ENCODE assay signal across 10 mouse cellular contexts in the genomic region with DNA sequence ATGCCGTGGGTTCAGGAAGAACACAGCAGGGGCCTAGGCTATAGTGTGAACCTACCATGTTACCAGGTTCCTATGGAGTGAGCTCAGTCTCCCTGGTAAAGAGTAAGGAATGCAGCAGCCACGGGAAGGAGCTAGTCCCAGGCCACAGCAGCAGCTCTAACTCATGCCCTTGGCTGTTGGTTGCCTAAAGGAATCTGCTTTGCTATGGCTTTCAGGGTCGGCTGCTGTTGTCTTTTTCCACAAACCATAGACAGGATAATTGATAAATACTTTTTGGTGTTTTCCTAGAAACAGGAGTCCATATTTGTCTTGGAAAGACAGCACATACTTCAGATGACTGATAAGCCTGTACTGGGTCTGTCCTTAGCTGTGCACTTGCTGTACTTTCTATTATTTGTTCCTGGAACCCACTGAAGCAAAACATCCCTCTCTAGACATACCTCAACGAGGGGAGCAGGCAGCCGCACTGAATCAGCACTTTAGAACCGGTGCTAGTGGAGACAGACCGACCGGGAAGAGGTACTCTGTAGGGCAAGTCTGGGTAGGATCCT.
A peak's percentile ranks its signal among the peaks of the same experiment; 100 is the strongest.
DNase-seq lines count a peak whose midpoint lies in the region; ATAC-seq and TF ChIP-seq lines count a peak whose summit lies in the region.
"Had no signal": no experiment of that assay in that cellular context is flagged by ENCODE, and none has a peak within 500 bp of the region (broad histone marks: within the 10 kb centered on the region; RNA-seq: fewer than 3 reads in every experiment).

No protein-coding gene starts in this region.

- H3K27ac ChIP-seq in lung, embryonic 15.5 days = 0 out of 2 replicates have a peak overlapping the region, but pooled peaks have one; percentile 30
- peak overlapping the region; percentile 72 for H3K27ac ChIP-seq in embryonic fibroblast, embryonic 13.5 days (ENCODE audit: insufficient read depth, low read length)
- H3K27ac ChIP-seq in kidney, embryonic 14.5 days (ENCODE audit: low read depth, low read length) = peak overlapping the region; percentile 87
- no peak overlapping the region for H3K27ac ChIP-seq in neural tube, embryonic 14.5 days (ENCODE audit: low read depth, low read length)
- H3K27ac ChIP-seq in midbrain, embryonic 13.5 days = no peak overlapping the region

- no peak overlapping the region for H3K4me3 ChIP-seq in lung, embryonic 15.5 days
- no peak overlapping the region for H3K4me3 ChIP-seq in embryonic fibroblast, embryonic 13.5 days (ENCODE audit: insufficient read depth, low read length)
- no peak overlapping the region for H3K4me3 ChIP-seq in kidney, embryonic 14.5 days (ENCODE audit: low read length)
- H3K4me3 ChIP-seq in neural tube, embryonic 14.5 days (ENCODE audit: low read depth, low read length) = no peak overlapping the region
- no peak overlapping the region for H3K4me3 ChIP-seq in midbrain, embryonic 13.5 days (replicated peaks)

- no peaks in the 10 kb centered on the region for H3K27me3 ChIP-seq in lung, embryonic 15.5 days
- H3K27me3 ChIP-seq in kidney, embryonic 14.5 days (ENCODE audit: control insufficient read depth, insufficient read depth, low read length) = no peaks in the 10 kb centered on the region
- no peaks in the 10 kb centered on the region for H3K27me3 ChIP-seq in neural tube, embryonic 14.5 days (ENCODE audit: control insufficient read depth, insufficient read depth, low read length)
- no peaks in the 10 kb centered on the region for H3K27me3 ChIP-seq in midbrain, embryonic 13.5 days

- no peak for DNase-seq in lung, postnatal 10 days
- DNase-seq in urinary bladder, adult 18-20 months (ENCODE audit: low spot score in 2 of 2) = no peak
- DNase-seq: gastrocnemius, postnatal 10 days; right cerebral cortex, postnatal 14 days; thymus, postnatal 14 days had no signal

- no peak overlapping the region for H3K9ac ChIP-seq in lung, embryonic 15.5 days
- H3K9ac ChIP-seq in kidney, embryonic 14.5 days (ENCODE audit: low read depth, low read length) = 0 out of 2 replicates have a peak overlapping the region, but pooled peaks have one; percentile 31
- H3K9ac ChIP-seq in neural tube, embryonic 14.5 days (replicated peaks; ENCODE audit: low read depth, low read length) = no peak overlapping the region
- H3K9ac ChIP-seq in midbrain, embryonic 13.5 days (replicated peaks) = no peak overlapping the region

- 38% methylated on average over 8 of the region's 8 CpGs for WGBS in lung, embryonic 15.5 days
- 18% methylated on average over 8 of the region's 8 CpGs for WGBS in kidney, embryonic 14.5 days
- WGBS in neural tube, embryonic 14.5 days = 53% methylated on average over 8 of the region's 8 CpGs
- 71% methylated on average over 8 of the region's 8 CpGs for WGBS in midbrain, embryonic 13.5 days

- 0 out of 2 replicates have a peak, but pooled peaks have one; percentile 41 for ATAC-seq in lung, embryonic 15.5 days (ENCODE audit: borderline replicate concordance, extremely low read depth, low FRiP score, low TSS enrichment)
- peak; percentile 77 for ATAC-seq in kidney, embryonic 14.5 days (ENCODE audit: low FRiP score, low TSS enrichment)
- ATAC-seq in neural tube, embryonic 14.5 days (ENCODE audit: low read depth) = peak; percentile 47; the same call in 1 of the 2 replicates
- ATAC-seq in midbrain, embryonic 13.5 days = no peak

- no peak for TF ChIP-seq CTCF in embryonic fibroblast, embryonic 13.5 days (IDR thresholded peaks at IDR 0.05; ENCODE audit: borderline replicate concordance, insufficient read depth, low read length)

- H3K4me2 ChIP-seq in lung, embryonic 15.5 days = no peak overlapping the region
- no peak overlapping the region for H3K4me2 ChIP-seq in kidney, embryonic 14.5 days (replicated peaks; ENCODE audit: low read depth, low read length)
- H3K4me2 ChIP-seq in neural tube, embryonic 14.5 days (ENCODE audit: low read depth, low read length) = no peak overlapping the region
- H3K4me2 ChIP-seq in midbrain, embryonic 13.5 days (replicated peaks) = no peak overlapping the region

- no peak for TF ChIP-seq POLR2A in embryonic fibroblast, embryonic 13.5 days (IDR thresholded peaks at IDR 0.05; ENCODE audit: low read depth, low read length)

- peaks cover 18% of the 10 kb centered on the region for H3K4me1 ChIP-seq in lung, embryonic 15.5 days
- H3K4me1 ChIP-seq in embryonic fibroblast, embryonic 13.5 days (ENCODE audit: control insufficient read depth, insufficient read depth, low read length) = peaks cover 20% of the 10 kb centered on the region
- H3K4me1 ChIP-seq in kidney, embryonic 14.5 days (ENCODE audit: control insufficient read depth, insufficient read depth, low read length) = peaks cover 29% of the 10 kb centered on the region
- H3K4me1 ChIP-seq in neural tube, embryonic 14.5 days (ENCODE audit: control insufficient read depth, insufficient read depth, low read length) = no peaks in the 10 kb centered on the region
- no peaks in the 10 kb centered on the region for H3K4me1 ChIP-seq in midbrain, embryonic 13.5 days (replicated peaks)

- H3K9me3 ChIP-seq in lung, embryonic 15.5 days = no peaks in the 10 kb centered on the region
- no peaks in the 10 kb centered on the region for H3K9me3 ChIP-seq in kidney, embryonic 14.5 days (ENCODE audit: control insufficient read depth, low read length)
- no peaks in the 10 kb centered on the region for H3K9me3 ChIP-seq in neural tube, embryonic 14.5 days (ENCODE audit: control insufficient read depth, low read length)
- no peaks in the 10 kb centered on the region for H3K9me3 ChIP-seq in midbrain, embryonic 13.5 days

- no peaks in the 10 kb centered on the region for H3K36me3 ChIP-seq in lung, embryonic 15.5 days
- no peaks in the 10 kb centered on the region; the same call in 1 of the 2 replicates for H3K36me3 ChIP-seq in kidney, embryonic 14.5 days (ENCODE audit: control insufficient read depth, insufficient read depth, low read length)
- no peaks in the 10 kb centered on the region for H3K36me3 ChIP-seq in neural tube, embryonic 14.5 days (ENCODE audit: control insufficient read depth, insufficient read depth, low read length)
- peaks cover 5% of the 10 kb centered on the region; the same call in 1 of the 2 replicates for H3K36me3 ChIP-seq in midbrain, embryonic 13.5 days

Comparison
In these comparisons a context has a peak if more than half of its experiments do, and no peak if none do; other contexts are left out.
1. H3K27ac ChIP-seq: peak in lung, embryonic 15.5 days (single experiment), embryonic fibroblast, embryonic 13.5 days (single experiment) and kidney, embryonic 14.5 days (single experiment); none in neural tube, embryonic 14.5 days (single experiment) and midbrain, embryonic 13.5 days (single experiment).